Mouse (Mus musculus) thymus, postnatal 0 days (tissue): ENCODE measurements around the gene Syn3. TPM values are rescaled to one million over a fixed set of nuclear protein-coding genes. Genes with fewer than 3 reads are reported as not detected.

Experiments
- DNase-seq: peaks from one replicate; pipeline ENCODE4 v3.0.0-alpha.2; 2015; ENCODE audit warnings: low spot score
- polyA plus RNA-seq: library from polyadenylated mRNA; unstranded; fragments of >200 nt; fragmentation: Nextera tagmentation; extraction: Ambion mirVana; gene quantifications from 2 replicates; pipeline ENCODE4 v1.2.1, GENCODE M21; 2015

The Syn3 gene
- polyA plus RNA-seq, 1 experiment from 2014 or later: 0.98 TPM

DNA sequence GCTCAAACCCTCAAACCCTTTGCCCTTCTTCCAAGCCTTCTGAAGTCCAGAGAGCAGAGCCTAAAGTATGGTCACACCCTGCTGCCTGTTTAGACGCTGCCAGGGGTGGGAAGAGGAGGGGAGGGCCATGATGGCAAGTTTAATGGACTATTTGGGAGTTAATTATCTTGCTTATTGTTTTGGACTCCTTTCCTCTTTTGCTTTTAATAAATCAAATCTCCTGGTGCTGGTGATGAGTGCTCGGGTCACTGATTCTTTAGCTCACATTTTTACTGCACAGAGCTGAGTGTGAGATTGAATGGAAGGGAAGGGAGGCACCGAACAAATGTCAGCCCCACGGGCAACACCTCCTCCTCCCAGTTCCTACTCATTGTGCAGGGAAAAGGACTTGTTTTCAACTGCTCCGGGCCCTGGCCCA lies 384.3 kb downstream of the Syn3 start:
- DNase-seq: no peak

DNA sequence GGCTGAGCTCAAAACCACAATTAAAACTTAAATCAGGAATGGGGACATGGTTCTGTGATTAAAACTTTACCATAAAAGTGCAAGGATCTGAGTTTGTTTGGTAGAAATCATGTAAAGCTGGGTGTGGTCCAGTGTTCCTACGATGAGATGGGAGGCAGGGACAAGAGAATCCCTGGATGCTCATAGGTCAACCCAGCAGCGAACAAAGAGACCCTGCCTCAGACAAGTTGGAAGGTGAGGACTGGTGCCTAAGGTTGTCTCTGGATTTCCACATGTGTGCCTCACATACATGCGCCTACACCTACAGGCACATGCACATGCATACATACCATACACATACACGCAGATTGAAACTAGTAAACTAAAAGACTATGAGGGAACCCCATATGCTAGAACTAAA lies 389.9 kb downstream of the Syn3 start:
- DNase-seq: no peak

DNA sequence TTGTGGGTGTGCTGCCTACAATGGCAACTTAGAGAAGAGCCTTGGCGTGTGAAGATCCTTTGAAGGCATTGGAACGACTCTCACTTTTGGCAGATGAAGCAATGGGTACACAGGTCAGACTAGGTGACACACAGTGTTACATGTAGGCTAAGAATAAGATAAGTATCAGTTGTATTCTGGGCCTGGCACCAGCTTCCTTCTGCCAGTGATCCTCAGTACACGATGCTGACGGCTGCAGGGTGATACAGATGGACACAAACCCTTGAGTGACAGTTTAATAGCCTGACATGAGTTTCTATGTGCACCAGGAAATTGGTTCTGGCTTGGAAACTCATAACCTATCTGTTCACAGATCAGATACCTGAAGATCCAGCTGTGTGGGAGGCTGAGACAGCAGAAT lies 391.0 kb downstream of the Syn3 start:
- no peak for DNase-seq

DNA sequence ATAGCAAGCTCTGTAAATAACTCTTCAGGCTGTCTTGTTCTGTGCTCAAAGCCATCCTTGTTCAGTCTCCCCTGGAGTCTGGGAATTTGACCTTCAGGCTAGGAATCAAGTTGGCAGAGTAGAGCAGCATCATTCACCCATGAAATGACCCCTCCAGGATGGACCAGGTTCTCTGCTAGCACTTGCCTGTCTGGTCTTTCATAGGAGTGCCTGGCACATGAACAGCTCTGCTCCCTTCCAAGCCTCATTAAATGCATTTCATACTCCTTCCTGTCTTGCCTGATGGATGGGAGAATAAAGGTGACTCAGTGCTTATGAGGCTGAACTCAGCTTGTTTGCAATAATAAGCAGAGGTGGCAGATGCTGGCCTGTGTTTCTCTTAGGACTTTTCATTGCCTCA lies 394.7 kb downstream of the Syn3 start:
- no peak for DNase-seq

GRCm38 (mm10) chr10:86100281-86100851 lies 398.3 kb downstream of the Syn3 start:
- DNase-seq: no peak

GRCm38 (mm10) chr10:86098363-86098762 lies 400.3 kb downstream of the Syn3 start:
- DNase-seq: no peak

- DNase-seq: no peak
Observed at GRCm38 (mm10) chr10:86093109-86094035, 405.3 kb downstream of the Syn3 start.

GRCm38 (mm10) chr10:86091919-86092318 lies 406.8 kb downstream of the Syn3 start:
- DNase-seq: peak; percentile 34

DNA sequence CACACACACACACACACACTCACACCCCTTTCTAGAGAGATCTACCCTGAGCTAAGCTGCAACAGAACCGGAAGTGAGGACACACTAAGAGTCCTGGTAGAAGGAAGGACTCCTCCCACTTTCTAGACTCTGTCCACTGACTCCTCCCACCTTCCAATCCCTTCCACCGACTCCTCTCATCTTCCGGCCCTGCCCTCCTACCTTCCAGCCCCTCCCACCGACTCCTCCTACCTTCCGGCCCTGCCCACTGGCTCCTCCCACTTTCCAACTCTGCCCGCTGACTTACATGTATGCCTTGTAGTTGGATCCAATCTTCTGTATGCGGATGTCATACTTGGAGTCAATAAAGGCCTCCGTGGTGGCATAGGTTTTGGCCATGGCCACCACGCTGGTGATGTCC lies 418.8 kb downstream of the Syn3 start:
- no peak for DNase-seq

GRCm38 (mm10) chr10:86078761-86079160 lies 419.9 kb downstream of the Syn3 start:
- DNase-seq: no peak

DNA sequence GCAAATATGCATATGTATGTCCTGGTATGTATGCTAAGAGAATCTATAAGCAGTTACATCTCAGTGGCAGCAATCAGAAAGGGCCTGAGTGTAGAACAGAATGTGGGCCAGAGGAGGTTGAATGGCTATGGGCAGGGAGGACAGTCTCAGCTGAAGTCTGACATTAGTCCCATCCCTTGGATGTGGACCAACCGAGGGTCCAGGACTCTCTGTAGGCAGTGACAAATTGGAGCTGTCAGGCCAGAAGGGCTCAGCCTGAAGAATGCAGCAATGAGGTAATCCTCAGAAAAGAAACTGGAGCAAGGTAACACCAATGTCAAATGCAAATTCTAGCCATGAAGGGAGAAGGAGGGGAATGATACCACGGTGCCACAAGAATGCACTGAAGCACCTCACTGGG lies 421.4 kb downstream of the Syn3 start:
- DNase-seq: no peak

GRCm38 (mm10) chr10:86074971-86075711 lies 423.6 kb downstream of the Syn3 start:
- DNase-seq: no peak

DNA sequence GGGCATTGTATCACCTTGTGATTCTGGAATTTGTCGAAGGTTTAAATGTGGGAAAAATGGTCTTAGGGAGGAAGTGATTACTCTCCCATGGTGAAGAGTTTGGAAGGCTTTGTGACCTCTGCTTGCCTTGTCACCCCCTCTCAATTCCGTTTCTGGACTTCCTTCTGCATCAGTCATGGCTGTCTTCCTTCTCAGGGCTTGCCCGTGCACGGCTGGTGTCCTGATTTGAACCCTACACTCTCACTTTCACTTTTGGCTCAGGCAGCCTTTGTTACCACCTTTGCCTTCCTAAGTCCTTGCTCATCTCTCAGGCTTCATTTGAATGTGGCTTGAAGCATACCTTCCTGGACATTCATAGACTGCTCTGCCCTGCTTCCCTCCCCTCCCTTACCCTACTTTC lies 424.6 kb downstream of the Syn3 start:
- no peak for DNase-seq

GRCm38 (mm10) chr10:86070751-86071150 lies 427.9 kb downstream of the Syn3 start:
- DNase-seq: no peak

- DNase-seq: no peak
Observed at GRCm38 (mm10) chr10:86069341-86069740, 429.4 kb downstream of the Syn3 start.

DNA sequence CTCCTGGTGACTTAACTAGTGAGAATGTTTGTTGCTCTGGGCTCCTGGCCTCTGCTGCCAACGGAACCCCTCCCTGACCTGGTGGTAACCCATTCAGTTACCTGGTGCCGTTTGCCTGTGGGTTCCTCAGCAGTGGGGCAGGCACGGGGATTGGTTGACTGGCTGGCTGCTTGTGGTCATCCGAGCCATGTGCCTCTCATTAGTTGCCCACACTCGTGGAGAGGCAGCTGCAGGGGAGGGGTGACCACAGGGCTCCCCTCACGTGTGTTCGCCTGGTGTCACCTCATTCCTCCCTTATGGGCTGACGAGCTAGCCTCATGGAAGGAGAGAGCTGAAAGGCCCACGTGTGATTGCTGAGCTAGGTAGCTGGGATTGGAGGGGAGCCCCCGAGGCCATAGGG lies 430.8 kb downstream of the Syn3 start:
- no peak for DNase-seq

DNA sequence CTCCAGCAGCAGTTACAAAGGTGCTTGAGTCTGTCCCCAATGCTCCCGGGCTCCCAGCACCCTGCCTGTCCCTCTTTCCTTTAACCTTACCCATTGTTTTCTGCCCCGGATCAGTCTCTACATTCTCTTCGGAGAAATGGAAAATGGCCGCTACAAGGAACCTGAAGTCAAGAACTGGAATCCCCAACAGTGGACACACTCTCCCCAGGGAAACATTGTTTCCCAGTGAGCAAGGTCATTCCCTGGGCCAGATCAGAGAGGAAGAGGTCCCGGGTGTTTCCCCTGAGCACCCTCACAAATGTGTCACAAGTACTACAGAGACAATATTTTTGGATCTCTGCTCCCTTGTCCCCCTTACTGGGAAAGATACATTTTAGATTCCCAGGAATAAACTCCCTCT lies 432.0 kb downstream of the Syn3 start:
- DNase-seq: no peak

GRCm38 (mm10) chr10:86065661-86066060 lies 433.0 kb downstream of the Syn3 start:
- DNase-seq: no peak

DNA sequence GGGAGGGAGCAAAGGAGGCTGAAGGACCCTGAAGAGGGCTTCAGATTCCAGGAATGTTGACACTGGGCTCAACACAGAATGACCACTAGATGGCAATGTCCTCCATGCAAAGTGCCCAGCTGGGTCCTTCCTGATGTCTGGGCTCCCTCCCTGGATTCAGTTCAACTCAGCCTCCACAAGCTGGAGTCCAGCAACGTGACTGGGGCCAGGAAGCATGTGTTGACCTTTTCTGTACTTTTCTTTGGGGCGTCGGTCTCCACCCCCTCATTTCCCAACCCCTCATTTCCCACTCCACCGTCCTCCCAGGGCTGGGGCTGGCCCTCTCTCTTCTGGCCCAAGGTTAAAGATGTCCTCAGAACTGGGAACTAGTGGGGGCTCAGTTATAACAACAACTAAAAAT lies 433.8 kb downstream of the Syn3 start:
- DNase-seq: peak; percentile 11

- no peak for DNase-seq
Observed at GRCm38 (mm10) chr10:86063018-86063384, 435.7 kb downstream of the Syn3 start.

DNA sequence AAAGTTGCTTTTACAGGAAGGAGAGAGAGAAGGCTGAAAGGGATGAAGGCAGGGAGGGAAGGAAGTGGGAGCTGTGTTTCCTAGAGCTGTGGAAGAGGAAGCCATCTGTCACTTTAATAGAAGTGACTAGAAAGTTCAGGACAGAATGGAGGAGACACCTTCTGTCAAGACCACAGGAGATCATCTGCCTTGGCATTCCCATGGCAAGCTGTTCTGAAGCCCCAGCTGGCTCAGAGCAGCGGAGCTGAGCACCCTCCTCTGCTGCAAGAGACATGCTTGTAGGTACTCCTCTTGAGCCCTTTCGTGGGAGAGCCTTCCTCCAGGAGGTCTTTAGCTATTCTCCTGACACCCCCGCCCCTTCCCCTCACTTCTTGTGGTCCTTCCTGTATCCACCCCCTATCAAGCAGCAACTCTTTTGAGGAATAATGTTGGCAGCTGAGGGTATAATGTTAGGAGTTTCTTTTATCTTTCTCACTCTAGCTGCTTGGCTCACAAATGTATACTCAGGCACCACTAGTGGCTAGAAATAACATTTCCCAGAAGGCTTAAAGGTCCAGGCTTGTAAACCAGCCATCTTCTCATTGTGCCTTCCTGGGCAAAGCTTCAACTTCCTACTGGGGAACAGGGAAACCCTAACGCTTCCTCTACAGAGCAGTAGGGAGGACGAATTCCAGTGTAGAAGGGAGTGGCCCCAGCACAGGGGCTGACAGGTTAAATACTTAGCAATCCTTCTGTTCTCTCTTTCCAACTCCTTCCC lies 436.3 kb downstream of the Syn3 start:
- DNase-seq: no peak

DNA sequence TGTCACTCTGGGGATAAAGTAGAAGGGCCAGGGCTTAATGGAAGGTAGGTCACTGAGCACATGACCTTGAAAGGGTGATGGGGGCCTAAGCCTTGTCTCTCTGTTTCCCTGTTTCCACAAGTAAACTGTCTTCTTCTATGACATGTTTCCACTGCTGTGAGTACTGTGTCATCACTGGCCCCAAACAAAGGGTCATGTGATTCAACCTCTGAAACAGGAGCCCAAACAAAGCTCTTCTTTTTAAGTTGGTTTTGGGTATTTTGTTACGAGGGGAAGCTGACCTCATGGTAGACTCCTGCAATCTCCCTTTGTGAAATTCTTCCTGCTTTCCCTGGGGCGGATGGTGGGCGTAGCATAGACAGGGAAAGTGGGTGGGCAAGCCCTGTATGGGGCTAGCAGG lies 438.4 kb downstream of the Syn3 start:
- no peak for DNase-seq
